Mouse (Mus musculus) neural tube, embryonic 13.5 days (tissue): ENCODE data around the gene Slc7a11. TPM values are rescaled to one million over a fixed set of nuclear protein-coding genes. Genes with fewer than 3 reads are reported as not detected.
"Not testable (repeated sequence)": the region's sequence is repeated elsewhere in the genome, so short reads cannot be mapped to it uniquely, and the experiment has no call there.

Experiments used
- ATAC-seq: fragments of 200-750 bp; cut with Nextera tagmentation; 2 replicates; pipeline ENCODE4 v1.8.0; 2017; ENCODE audit warnings: low read depth, mild to moderate bottlenecking, moderate TSS enrichment, moderate library complexity
- H3K27ac ChIP-seq: fragments of 300-500 bp; sonication (generic); replicated peaks from 2 replicates; pipeline ENCODE4 v1.5.1; 2015; ENCODE audit warnings: moderate library complexity, mild to moderate bottlenecking, inconsistent platforms
- H3K27me3 ChIP-seq: fragments of 300-500 bp; sonication (generic); 2 replicates; pipeline ENCODE4 v1.6.1; 2015; ENCODE audit warnings: mild to moderate bottlenecking, inconsistent platforms
- H3K36me3 ChIP-seq: fragments of 300-500 bp; sonication (generic); 2 replicates; pipeline ENCODE4 v1.6.1; 2015; ENCODE audit warnings: mild to moderate bottlenecking, inconsistent platforms
- H3K4me1 ChIP-seq: fragments of 300-500 bp; sonication (generic); replicated peaks from 2 replicates; pipeline ENCODE4 v1.6.1; 2015; ENCODE audit warnings: inconsistent platforms
- H3K4me2 ChIP-seq: fragments of 300-500 bp; sonication (generic); 2 replicates; pipeline ENCODE4 v1.6.1; 2015; ENCODE audit warnings: inconsistent platforms, mild to moderate bottlenecking, moderate library complexity
- H3K4me3 ChIP-seq: fragments of 300-500 bp; sonication (generic); 2 replicates; pipeline ENCODE4 v1.5.1; 2015; ENCODE audit warnings: mild to moderate bottlenecking, inconsistent platforms
- H3K9ac ChIP-seq: fragments of 300-500 bp; sonication (generic); 2 replicates; pipeline ENCODE4 v1.6.1; 2015; ENCODE audit warnings: moderate library complexity, mild to moderate bottlenecking, inconsistent platforms
- H3K9me3 ChIP-seq: fragments of 300-500 bp; sonication (generic); 2 replicates; pipeline ENCODE4 v1.6.1; 2016; ENCODE audit warnings: inconsistent platforms
- WGBS: fragments of 180-500 bp; shearing (Covaris S2); methylation state at CpG from one replicate; pipeline ENCODE4 v1.1.7; 2015; 5-methylcytosine and 5-hydroxymethylcytosine counted together
- polyA plus RNA-seq: library from polyadenylated mRNA; unstranded; fragments of >200 nt; fragmentation: Nextera tagmentation; extraction: Ambion mirVana; gene quantifications from 2 replicates; pipeline ENCODE4 v1.2.1, GENCODE M21; 2015

The Slc7a11 gene
- polyA plus RNA-seq, 1 experiment from 2014 or later, result 3.6 TPM

DNA sequence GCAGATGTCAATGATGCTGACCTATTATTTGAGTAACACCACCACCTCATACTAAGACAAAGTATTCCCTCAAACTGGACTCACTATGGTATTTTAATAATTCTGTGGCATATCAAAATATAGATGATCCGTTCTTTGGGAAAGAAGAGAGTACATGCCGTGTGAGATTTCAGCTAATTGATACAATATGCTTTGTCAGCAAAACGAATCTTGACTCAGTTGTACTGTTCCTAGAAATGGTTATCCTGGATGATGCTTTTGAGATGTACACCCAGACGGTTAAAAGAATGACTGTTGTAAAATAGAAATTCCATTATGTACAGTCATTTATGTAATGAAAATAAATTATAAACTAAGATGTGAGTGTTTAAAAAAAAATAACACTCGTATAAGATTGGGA is 4.0 kb downstream of the Slc7a11 start:
- H3K4me3 ChIP-seq, result no peak overlapping the region
- no peak overlapping the region for H3K27ac ChIP-seq
- no peaks in the 10 kb centered on the region for H3K36me3 ChIP-seq
- no peak overlapping the region for H3K4me2 ChIP-seq
- H3K9me3 ChIP-seq, result no peaks in the 10 kb centered on the region
- no peak overlapping the region for H3K9ac ChIP-seq
- 94% methylated on average over 5 of the region's 5 CpGs for WGBS
- no peaks in the 10 kb centered on the region for H3K27me3 ChIP-seq
- peaks cover 16% of the 10 kb centered on the region for H3K4me1 ChIP-seq
- ATAC-seq, result no peak

DNA sequence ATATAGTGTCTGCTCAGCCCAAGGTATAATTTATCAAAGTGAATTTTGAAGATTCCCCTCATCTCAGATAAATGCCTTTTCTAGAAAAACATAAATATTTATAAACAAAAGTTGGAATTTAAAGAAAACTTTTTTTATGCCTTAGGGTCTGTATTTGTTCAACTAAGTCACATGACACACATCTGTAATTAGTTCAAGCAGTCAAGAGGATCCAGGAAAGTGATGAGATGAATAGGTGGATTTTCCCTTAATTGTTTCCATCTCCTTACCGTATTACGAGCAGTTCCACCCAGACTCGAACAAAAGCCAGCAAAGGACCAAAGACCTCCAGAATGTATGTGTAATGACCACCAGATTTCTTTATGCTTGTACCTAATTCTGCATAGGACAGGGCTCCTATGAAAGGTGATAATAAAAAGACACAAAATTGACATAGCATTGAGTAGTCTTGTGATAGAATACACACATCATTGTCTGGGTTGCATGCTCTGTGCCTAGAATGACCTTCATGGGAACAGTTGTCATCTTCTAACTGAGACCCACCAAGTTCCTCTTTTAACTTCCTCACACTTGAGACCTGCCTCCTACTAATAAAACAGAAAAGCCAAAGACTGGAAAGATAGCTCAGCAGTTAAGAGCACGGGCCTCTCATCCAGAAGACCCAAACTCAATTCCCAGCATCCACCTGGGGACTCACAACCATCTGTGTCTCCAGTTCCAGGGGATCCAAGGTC is 4.7 kb downstream of the Slc7a11 start:
- Histone ChIP-seq H3K4me2 (no peak overlapping the region), H3K4me3 (no peak overlapping the region), H3K36me3 (no peaks in the 10 kb centered on the region), H3K4me1 (peaks cover 9% of the 10 kb centered on the region), H3K9me3 (no peaks in the 10 kb centered on the region), H3K9ac (no peak overlapping the region), H3K27ac (no peak overlapping the region), H3K27me3 (no peaks in the 10 kb centered on the region)
- 76% methylated on average over 4 of the region's 4 CpGs for whole genome bisulfite sequencing
- no peak for ATAC-seq

DNA sequence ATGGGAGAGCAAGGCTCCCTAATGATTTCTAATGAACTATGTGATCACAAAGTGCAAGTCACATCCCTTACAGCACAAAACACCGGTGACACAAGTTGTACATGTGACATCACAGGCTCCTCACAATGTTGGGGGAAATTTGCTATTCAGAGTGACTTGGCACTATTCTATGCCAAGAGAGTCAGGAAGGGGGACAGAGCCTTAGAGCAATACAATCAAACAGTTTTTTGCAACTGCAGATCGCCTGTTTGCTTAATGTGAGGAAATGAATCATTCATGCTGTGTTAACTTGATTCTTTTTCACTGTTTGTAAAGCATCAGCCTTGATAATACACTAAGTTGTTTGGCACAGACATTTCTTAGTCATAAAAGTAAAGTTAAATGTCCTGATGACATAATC is 5.3 kb downstream of the Slc7a11 start:
- not testable (repeated sequence) for H3K27me3 ChIP-seq, H3K4me2 ChIP-seq, H3K9ac ChIP-seq, H3K4me3 ChIP-seq, H3K27ac ChIP-seq, ATAC-seq, H3K4me1 ChIP-seq, H3K9me3 ChIP-seq, H3K36me3 ChIP-seq
- WGBS, result 39% methylated on average over 2 of the region's 2 CpGs

DNA sequence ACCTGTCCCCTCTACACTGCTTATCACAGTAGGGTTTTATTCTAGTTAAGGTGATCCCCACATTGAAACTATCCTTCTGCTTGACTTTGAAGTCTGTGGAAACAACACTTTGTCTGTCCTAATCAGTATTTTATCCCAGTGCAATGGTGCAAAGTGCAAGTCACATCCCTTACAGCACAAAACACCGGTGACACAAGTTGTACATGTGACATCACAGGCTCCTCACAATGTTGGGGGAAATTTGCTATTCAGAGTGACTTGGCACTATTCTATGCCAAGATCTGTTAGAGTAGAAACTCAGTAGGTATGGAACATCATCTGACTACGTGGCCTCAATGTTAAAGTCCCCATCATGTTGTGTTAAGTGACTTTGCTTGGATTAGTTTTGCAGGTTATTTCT is 7.0 kb downstream of the Slc7a11 start:
- not testable (repeated sequence) for ATAC-seq, H3K4me2 ChIP-seq
- 91% methylated on average over 2 of the region's 2 CpGs for WGBS

DNA sequence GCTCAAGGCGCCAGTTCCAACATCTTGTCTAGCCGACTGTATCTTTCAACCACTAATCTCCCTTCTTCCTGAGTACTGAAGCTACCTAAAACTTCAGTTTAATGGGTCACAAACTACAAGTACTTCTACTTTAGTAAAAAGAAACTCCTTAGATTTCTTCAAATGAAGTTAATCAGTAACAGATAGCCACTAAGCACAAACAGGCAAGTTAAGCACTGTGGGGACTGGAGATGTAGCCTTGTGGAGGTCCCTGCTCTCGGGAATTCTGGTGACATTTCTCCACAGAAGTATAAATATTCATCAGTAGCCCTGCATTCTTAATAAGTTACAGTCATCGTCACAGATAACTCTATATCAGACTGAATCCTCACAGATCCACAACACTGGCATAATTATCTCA is 9.6 kb downstream of the Slc7a11 start:
- WGBS, result 71% methylated on average over 4 of the region's 4 CpGs

More for the DNA sequence above, 7.0 kb downstream of the Slc7a11 start:
- H3K36me3 ChIP-seq, H3K4me1 ChIP-seq, H3K9me3 ChIP-seq, H3K27me3 ChIP-seq, H3K27ac ChIP-seq, H3K9ac ChIP-seq, H3K4me3 ChIP-seq: not testable (repeated sequence)

DNA sequence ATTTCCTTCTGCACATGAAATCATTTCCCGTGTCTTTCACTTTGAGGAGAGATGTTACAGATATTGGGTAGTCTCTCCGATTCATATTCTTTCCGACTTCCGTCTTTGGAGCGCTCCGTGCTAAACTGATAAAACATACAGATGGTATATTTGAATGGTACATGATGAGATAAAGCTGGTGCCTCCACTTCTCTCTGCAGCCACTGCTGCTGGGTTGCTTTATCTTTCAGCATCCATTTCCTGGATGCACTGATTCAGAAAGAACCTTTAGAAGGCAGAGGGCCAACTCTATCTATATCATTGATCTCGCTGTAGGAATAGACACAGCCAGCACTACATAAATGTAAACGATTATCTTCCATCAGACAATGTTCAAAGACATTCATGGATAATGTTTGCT is 12.6 kb downstream of the Slc7a11 start:
- Histone ChIP-seq H3K9me3 (no peaks in the 10 kb centered on the region), H3K27me3 (no peaks in the 10 kb centered on the region), H3K4me3 (no peak overlapping the region), H3K4me2 (no peak overlapping the region), H3K27ac (no peak overlapping the region), H3K9ac (no peak overlapping the region), H3K36me3 (no peaks in the 10 kb centered on the region), H3K4me1 (no peaks in the 10 kb centered on the region)
- WGBS, result 93% methylated on average over 8 of the region's 8 CpGs
- ATAC-seq, result no peak

More for the DNA sequence above, 9.6 kb downstream of the Slc7a11 start:
- Histone ChIP-seq H3K4me3 (no peak overlapping the region), H3K36me3 (no peaks in the 10 kb centered on the region), H3K9me3 (no peaks in the 10 kb centered on the region), H3K4me2 (no peak overlapping the region), H3K27ac (no peak overlapping the region), H3K27me3 (no peaks in the 10 kb centered on the region), H3K4me1 (no peaks in the 10 kb centered on the region), H3K9ac (no peak overlapping the region)
- ATAC-seq, result no peak

DNA sequence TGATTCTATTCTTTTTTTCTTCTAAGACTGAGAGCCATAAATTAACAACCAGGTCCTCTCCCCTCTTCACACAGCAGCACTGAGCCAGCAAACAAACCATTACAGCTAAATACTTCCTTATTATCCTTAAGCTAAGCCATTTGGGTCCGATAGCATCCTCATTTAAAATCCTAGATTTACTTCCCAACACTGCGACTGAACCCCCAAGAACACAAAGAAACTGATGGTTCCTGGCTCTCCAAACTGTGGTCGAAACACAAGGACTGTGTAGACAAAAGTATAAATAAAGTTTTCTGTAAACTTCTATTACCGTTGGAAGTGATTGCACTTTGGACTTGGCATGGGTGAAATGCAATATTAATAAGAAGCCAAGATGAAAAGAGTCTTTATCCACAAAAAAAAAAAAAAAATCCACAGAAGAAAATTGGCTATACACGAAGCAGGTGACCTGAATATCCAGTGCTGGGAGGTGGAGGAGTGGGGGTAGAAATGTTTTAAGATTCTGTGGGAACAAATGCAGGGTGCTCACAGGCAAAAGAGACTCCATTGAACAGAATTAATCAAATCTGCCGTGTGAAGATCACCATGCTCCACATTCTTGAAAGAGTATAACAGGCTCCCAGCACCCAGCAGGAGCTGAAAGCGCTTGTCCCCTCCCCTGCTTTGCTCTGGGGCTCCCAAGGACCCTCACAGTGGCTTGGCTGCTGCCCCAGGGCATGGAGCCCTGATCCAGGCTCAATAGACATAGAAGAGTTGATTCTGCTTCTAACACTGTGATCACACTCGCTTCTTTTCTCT is 21.7 kb downstream of the Slc7a11 start:
- peak; percentile 84 for ATAC-seq
- no peaks in the 10 kb centered on the region for H3K36me3 ChIP-seq
- H3K9ac ChIP-seq, result no peak overlapping the region
- H3K27ac ChIP-seq, result no peak overlapping the region
- no peak overlapping the region for H3K4me3 ChIP-seq
- H3K27me3 ChIP-seq, result no peaks in the 10 kb centered on the region
- WGBS, result 42% methylated on average over 8 of the region's 8 CpGs
- no peak overlapping the region for H3K4me2 ChIP-seq
- H3K4me1 ChIP-seq, result peaks cover 4% of the 10 kb centered on the region
- H3K9me3 ChIP-seq, result no peaks in the 10 kb centered on the region

DNA sequence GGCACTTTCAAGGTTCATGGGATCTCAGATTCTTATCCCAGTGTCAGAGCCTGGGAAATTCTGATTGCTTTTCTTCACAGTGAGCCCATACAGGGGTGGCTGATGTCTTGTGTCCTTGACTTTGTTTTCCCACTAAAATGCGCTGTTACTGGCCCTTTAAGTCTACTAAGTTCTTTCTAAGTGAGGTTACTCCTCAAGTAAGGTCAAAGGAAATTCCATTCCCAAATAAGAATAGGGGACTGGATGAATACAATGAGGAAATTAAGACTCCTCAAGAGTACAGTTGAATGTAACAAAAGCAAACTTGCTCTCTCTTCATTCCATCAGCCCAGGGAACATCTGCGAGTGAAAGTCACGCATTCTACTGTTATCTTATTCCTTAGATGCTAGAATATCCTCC is 24.3 kb downstream of the Slc7a11 start:
- no peak for ATAC-seq
- peaks cover 4% of the 10 kb centered on the region for H3K4me1 ChIP-seq
- no peaks in the 10 kb centered on the region for H3K27me3 ChIP-seq
- no peaks in the 10 kb centered on the region for H3K9me3 ChIP-seq
- H3K4me2 ChIP-seq, result no peak overlapping the region
- 85% methylated on average over 3 of the region's 3 CpGs for WGBS
- no peak overlapping the region for H3K4me3 ChIP-seq
- H3K27ac ChIP-seq, result no peak overlapping the region
- no peak overlapping the region for H3K9ac ChIP-seq
- H3K36me3 ChIP-seq, result no peaks in the 10 kb centered on the region

DNA sequence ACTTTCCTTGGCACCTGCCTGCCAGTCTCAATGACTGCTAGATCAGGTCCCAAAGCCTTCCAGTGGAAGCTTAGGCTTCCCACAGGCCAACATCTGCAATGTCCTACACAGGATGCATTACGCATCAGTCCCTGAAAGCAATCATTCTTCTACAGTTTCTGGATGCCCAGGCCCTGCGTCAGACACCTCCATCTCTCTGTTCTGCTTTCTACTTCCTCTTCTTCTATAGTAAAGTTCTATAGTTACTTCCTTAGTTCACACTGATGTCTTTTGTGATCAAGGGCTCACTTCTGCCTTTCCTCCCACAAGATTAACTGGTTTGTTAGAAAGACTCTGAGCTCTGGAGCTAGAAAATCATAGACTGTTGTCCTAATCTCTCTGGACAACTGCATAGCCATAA is 36.6 kb downstream of the Slc7a11 start:
- Histone ChIP-seq H3K4me3 (no peak overlapping the region), H3K9me3 (no peaks in the 10 kb centered on the region), H3K27ac (no peak overlapping the region), H3K27me3 (no peaks in the 10 kb centered on the region), H3K4me1 (no peaks in the 10 kb centered on the region), H3K9ac (no peak overlapping the region), H3K36me3 (no peaks in the 10 kb centered on the region), H3K4me2 (no peak overlapping the region)
- WGBS, result 88% methylated on average over 2 of the region's 2 CpGs
- no peak for ATAC-seq

DNA sequence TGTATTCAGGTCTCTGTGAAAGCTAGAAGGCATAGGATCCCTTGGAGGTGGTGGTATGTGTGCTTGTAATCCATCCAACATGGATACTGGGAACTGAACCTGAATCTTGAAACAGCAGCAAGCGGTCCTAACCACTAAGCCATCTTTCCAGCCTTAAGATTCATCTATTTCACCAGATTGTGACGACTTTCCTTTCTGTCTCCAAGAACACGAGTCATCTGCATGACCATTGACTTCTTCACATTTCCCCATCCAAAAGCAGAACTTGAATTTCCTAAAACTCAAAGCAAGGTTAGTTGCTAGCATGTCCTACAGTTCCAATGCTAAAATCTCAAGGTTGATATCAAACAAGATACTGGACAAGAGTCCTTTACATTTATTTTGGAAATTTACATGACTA is 37.5 kb downstream of the Slc7a11 start:
- WGBS, result 88% methylated on average over 3 of the region's 3 CpGs
- no peak for ATAC-seq
- H3K9ac ChIP-seq, result no peak overlapping the region
- no peaks in the 10 kb centered on the region for H3K9me3 ChIP-seq
- H3K4me1 ChIP-seq, result no peaks in the 10 kb centered on the region
- no peaks in the 10 kb centered on the region for H3K27me3 ChIP-seq
- no peak overlapping the region for H3K27ac ChIP-seq
- no peaks in the 10 kb centered on the region for H3K36me3 ChIP-seq
- no peak overlapping the region for H3K4me2 ChIP-seq
- no peak overlapping the region for H3K4me3 ChIP-seq

DNA sequence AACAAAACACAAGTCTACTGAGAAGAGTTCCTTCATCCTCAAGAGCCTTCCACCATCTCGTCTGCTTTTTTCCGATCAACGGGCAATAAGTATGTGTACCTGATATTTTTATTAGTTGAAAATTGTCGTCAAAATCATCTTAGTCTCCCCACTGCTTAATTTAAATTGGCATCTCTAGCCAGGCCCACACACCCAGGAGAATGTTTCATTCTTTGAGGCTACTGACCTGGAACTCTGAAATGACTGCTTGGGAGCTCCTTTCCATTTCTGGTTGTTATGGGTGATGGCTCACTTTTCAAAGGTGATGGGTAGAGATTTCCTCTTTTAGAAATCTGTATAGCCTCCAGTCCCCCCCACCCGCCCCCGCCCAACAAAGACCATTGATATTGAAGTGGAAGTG is 54.6 kb downstream of the Slc7a11 start:
- no peak for ATAC-seq
- H3K27me3 ChIP-seq, result no peaks in the 10 kb centered on the region
- WGBS, result 91% methylated on average over 6 of the region's 6 CpGs
- H3K36me3 ChIP-seq, result no peaks in the 10 kb centered on the region
- H3K9me3 ChIP-seq, result 0 out of 2 replicates have a peak, but pooled peaks cover 6% of the 10 kb centered on the region
- no peak overlapping the region for H3K9ac ChIP-seq
- H3K4me2 ChIP-seq, result no peak overlapping the region
- H3K27ac ChIP-seq, result no peak overlapping the region
- H3K4me3 ChIP-seq, result no peak overlapping the region
- H3K4me1 ChIP-seq, result peaks cover 10% of the 10 kb centered on the region

DNA sequence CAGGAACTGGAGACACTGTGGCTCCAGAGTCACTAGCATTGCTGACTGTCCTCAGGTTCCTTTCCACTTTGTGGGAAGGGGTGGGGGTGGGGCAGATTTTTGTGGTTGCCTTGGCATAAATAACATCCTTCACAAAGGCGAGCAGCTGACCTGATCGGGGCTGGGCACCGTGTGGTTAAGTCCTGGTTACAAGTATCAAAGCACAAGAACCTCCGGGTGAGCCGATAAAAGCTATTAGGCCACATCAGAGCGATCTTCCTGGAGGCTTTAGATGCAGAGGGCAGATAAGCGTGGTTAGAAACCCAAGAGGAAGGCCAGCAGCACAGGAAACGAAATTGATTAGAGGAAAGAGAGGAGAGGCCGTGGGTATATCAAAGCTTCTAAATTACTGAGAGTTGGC is 55.1 kb downstream of the Slc7a11 start:
- no peaks in the 10 kb centered on the region for H3K27me3 ChIP-seq
- H3K4me3 ChIP-seq, result no peak overlapping the region
- H3K4me1 ChIP-seq, result peaks cover 10% of the 10 kb centered on the region
- 0 out of 2 replicates have a peak, but pooled peaks cover 6% of the 10 kb centered on the region for H3K9me3 ChIP-seq
- WGBS, result 71% methylated on average over 9 of the region's 9 CpGs
- H3K36me3 ChIP-seq, result no peaks in the 10 kb centered on the region
- no peak overlapping the region for H3K27ac ChIP-seq
- ATAC-seq, result no peak
- no peak overlapping the region for H3K4me2 ChIP-seq
- no peak overlapping the region for H3K9ac ChIP-seq
